Mouse (Mus musculus): Measurements from ENCODE around the gene Daam2.

GRCm38 (mm10) chr17:49556169-49556568 lies 8.0 kb downstream of the Daam2 start:
- no peak for TF ChIP-seq CTCF (IDR thresholded peaks at IDR 0.05)
- peak; percentile 87 for TF ChIP-seq EP300 (IDR thresholded peaks at IDR 0.05)
